Mouse (Mus musculus): ENCODE measurements around the gene Tmem167. TPM values are rescaled to one million over a fixed set of nuclear protein-coding genes. Genes with fewer than 3 reads are reported as not detected.
A peak's percentile ranks its signal among the peaks of the same experiment; 100 is the strongest.

The Tmem167 gene
- polyA plus RNA-seq, 1 experiment from 2014 or later, result 61.3 TPM

DNA sequence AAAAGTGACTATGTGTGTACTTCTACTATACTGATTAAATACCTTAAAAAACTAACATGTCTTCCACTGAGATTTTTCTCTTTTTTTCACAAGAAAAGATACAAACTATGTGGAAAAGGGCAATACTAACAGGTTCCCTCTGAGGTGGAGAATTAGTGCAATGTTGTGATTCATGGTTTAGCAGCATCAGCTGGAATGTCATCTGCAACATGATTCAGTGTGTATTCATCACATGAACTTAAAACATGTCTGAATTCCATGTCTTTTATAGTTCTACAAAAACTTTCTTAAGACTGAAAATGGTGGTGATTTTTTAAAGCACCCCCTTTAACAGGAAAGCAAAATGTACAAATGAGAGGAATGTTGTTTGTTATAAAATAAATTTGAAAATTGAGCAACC is 63.0 kb downstream of the Tmem167 start:
- no peaks in the 10 kb centered on the region for H3K9me3 ChIP-seq (replicated peaks)

GRCm38 (mm10) chr13:90152536-90153273 is 63.8 kb downstream of the Tmem167 start:
- peaks cover 8% of the 10 kb centered on the region for H3K4me1 ChIP-seq

More for the DNA sequence above, 63.0 kb downstream of the Tmem167 start:
- Histone ChIP-seq H3K27ac (replicated peaks) (no peak overlapping the region), H3K27me3 (ENCODE audit: low read depth, poor library complexity, severe bottlenecking) (no peaks in the 10 kb centered on the region), H3K4me1 (peaks cover 8% of the 10 kb centered on the region), H3K36me3 (no peaks in the 10 kb centered on the region), H3K4me3 (no peak overlapping the region)
- no peak for DNase-seq (ENCODE audit: low spot score)

GRCm38 (mm10) chr13:90164147-90164546 is 75.2 kb downstream of the Tmem167 start:
- H3K27ac ChIP-seq (replicated peaks), result no peak overlapping the region
- peaks cover 17% of the 10 kb centered on the region for H3K4me1 ChIP-seq
- no peaks in the 10 kb centered on the region for H3K9me3 ChIP-seq (replicated peaks)
- 88% methylated on average over 2 of the region's 2 CpGs for WGBS
- H3K36me3 ChIP-seq, result no peaks in the 10 kb centered on the region
- no peak for DNase-seq (ENCODE audit: low spot score)
- H3K4me3 ChIP-seq, result no peak overlapping the region
- H3K27me3 ChIP-seq (ENCODE audit: low read depth, poor library complexity, severe bottlenecking), result no peaks in the 10 kb centered on the region

More at GRCm38 (mm10) chr13:90152536-90153273, 63.8 kb downstream of the Tmem167 start:
- no peak for DNase-seq (ENCODE audit: low spot score)
- Histone ChIP-seq H3K27me3 (ENCODE audit: low read depth, poor library complexity, severe bottlenecking) (no peaks in the 10 kb centered on the region), H3K36me3 (no peaks in the 10 kb centered on the region), H3K4me3 (no peak overlapping the region), H3K9me3 (replicated peaks) (no peaks in the 10 kb centered on the region), H3K27ac (replicated peaks) (peak overlapping the region; percentile 52; the same call in 1 of the 2 replicates)
- WGBS, result 64% methylated on average over 7 of the region's 7 CpGs

GRCm38 (mm10) chr13:90167044-90167443 is 78.1 kb downstream of the Tmem167 start:
- no peak overlapping the region for H3K27ac ChIP-seq (replicated peaks)
- peaks cover 24% of the 10 kb centered on the region for H3K4me1 ChIP-seq
- H3K36me3 ChIP-seq, result no peaks in the 10 kb centered on the region
- no peak overlapping the region for H3K4me3 ChIP-seq
- H3K27me3 ChIP-seq (ENCODE audit: low read depth, poor library complexity, severe bottlenecking), result no peaks in the 10 kb centered on the region
- no peak for DNase-seq (ENCODE audit: low spot score)
- 67% methylated on average over 3 of the region's 3 CpGs for WGBS
- H3K9me3 ChIP-seq (replicated peaks), result no peaks in the 10 kb centered on the region

DNA sequence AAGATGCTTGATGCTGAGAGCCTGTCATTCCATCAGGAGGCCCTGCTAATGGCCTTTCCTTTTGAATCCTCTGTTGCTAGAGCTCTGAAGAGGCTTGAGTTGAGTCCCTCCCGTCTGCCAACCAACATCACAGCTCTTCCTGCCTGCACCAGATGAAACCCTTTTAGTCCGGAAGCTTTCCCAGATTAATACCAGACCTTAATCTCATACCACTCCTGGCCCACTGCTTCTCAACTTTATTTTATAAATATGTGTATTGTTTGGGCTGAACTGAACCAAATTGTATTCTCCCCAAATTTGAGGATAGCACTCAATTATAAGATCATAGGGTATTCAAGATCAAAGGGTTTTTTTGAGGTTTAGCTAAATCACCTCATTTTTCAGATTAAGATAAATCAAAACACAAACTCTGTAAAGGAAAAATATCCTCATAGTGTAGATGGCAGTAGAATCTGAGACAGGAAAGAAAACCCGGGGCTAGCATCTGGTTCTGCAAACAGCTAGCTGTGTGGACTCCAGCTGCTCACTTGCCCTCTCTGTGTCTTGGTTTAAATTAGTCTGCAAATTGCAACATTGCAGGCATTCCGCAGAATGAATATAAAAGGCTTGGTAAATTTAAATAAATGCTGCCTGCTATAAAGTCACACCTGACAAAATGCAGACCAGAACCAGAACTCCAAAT is 81.3 kb downstream of the Tmem167 start:
- H3K4me3 ChIP-seq, result no peak overlapping the region
- no peaks in the 10 kb centered on the region for H3K9me3 ChIP-seq (replicated peaks)
- H3K27ac ChIP-seq (replicated peaks), result no peak overlapping the region
- DNase-seq (ENCODE audit: low spot score), result no peak
- no peaks in the 10 kb centered on the region for H3K27me3 ChIP-seq (ENCODE audit: low read depth, poor library complexity, severe bottlenecking)
- H3K4me1 ChIP-seq, result peaks cover 18% of the 10 kb centered on the region
- WGBS, result 37% methylated on average over 4 of the region's 4 CpGs
- H3K36me3 ChIP-seq, result no peaks in the 10 kb centered on the region

DNA sequence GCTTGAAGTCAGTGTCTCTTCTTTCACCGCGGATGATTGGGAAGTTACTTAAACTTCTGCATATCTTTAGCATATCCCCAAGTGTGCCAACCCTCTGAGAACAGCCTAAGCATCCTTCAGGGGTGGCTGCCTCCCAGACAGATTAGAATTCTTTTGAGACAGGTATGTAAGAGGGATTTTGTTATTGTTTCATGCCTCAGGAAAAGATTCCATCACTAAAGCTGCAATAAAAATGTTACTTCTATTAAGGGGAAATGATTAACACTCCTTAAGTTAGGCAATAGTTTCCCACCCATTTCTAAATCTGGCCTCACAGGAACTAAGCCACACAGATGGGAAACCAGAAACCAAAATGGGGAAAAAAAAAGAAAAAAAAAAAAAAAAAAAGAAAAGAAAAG is 81.9 kb downstream of the Tmem167 start:
- Histone ChIP-seq H3K27ac (replicated peaks) (no peak overlapping the region), H3K4me3 (no peak overlapping the region), H3K4me1 (peaks cover 14% of the 10 kb centered on the region), H3K36me3 (no peaks in the 10 kb centered on the region), H3K27me3 (ENCODE audit: low read depth, poor library complexity, severe bottlenecking) (no peaks in the 10 kb centered on the region), H3K9me3 (replicated peaks) (no peaks in the 10 kb centered on the region)
- no peak for DNase-seq (ENCODE audit: low spot score)
- 14% methylated on average over 2 of the region's 2 CpGs for WGBS

DNA sequence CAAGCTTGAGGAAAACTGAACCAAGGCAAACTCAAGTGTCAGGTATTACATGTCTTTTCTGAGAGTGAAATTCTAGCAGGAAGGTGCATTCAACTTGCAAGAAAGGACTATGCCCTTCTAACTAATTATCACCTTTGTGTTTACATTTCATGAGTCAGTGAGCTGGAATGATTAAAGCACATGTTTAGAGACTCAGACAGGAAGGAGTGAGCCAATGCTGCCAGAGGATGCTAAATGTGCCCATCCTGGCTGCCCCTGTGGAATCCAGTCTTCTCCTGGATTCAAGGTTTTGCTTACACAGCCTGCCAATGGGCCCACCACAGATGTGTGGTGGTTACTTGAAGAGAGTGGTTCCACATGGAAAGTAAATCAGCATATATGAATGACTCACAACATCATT is 82.5 kb downstream of the Tmem167 start:
- H3K27me3 ChIP-seq (ENCODE audit: low read depth, poor library complexity, severe bottlenecking), result no peaks in the 10 kb centered on the region
- H3K36me3 ChIP-seq, result no peaks in the 10 kb centered on the region
- H3K4me1 ChIP-seq, result peaks cover 11% of the 10 kb centered on the region; the same call in 1 of the 2 replicates
- no peaks in the 10 kb centered on the region for H3K9me3 ChIP-seq (replicated peaks)
- DNase-seq (ENCODE audit: low spot score), result no peak
- no peak overlapping the region for H3K27ac ChIP-seq (replicated peaks)
- H3K4me3 ChIP-seq, result no peak overlapping the region

- WGBS, result 61% methylated on average over 2 of the region's 2 CpGs
- 0 out of 2 replicates have a peak, but pooled peaks cover 4% of the 10 kb centered on the region for H3K4me1 ChIP-seq
- DNase-seq (ENCODE audit: low spot score), result no peak
These were observed 86.7 kb downstream of the Tmem167 start for GRCm38 (mm10) chr13:90175662-90176061.

GRCm38 (mm10) chr13:90182262-90182661 is 93.3 kb downstream of the Tmem167 start:
- H3K4me3 ChIP-seq, result no peak overlapping the region
- peaks cover 12% of the 10 kb centered on the region; the same call in 1 of the 2 replicates for H3K4me1 ChIP-seq
- no peak overlapping the region for H3K27ac ChIP-seq (replicated peaks)
- H3K9me3 ChIP-seq (replicated peaks), result no peaks in the 10 kb centered on the region
- DNase-seq (ENCODE audit: low spot score), result no peak
- no peaks in the 10 kb centered on the region for H3K36me3 ChIP-seq
- H3K27me3 ChIP-seq (ENCODE audit: low read depth, poor library complexity, severe bottlenecking), result peaks cover 9% of the 10 kb centered on the region; the same call in 1 of the 2 replicates

More at GRCm38 (mm10) chr13:90175662-90176061, 86.7 kb downstream of the Tmem167 start:
- Histone ChIP-seq H3K4me3 (no peak overlapping the region), H3K27me3 (ENCODE audit: low read depth, poor library complexity, severe bottlenecking) (no peaks in the 10 kb centered on the region), H3K9me3 (replicated peaks) (no peaks in the 10 kb centered on the region), H3K36me3 (no peaks in the 10 kb centered on the region), H3K27ac (replicated peaks) (no peak overlapping the region)

DNA sequence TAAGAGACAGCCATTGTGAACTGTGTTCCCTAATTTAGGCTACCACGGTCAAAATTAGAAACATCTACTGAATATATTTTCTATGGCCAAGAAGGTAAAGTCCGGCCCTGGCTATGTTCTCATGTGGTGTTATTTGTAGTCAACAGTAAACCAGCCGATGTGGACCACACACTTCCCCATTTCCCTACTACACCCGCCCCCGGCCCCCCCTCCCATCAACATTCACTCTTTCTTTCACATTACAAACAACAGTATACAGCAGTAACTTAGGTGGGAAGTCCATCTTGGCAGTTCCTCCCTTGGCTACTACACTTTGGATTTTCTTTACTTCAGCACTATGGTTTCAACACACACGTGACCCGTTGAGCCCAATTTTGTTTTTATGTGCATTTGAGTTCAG is 94.6 kb downstream of the Tmem167 start:
- Histone ChIP-seq H3K9me3 (replicated peaks) (no peaks in the 10 kb centered on the region), H3K36me3 (no peaks in the 10 kb centered on the region), H3K27ac (replicated peaks) (no peak overlapping the region), H3K4me3 (no peak overlapping the region), H3K27me3 (ENCODE audit: low read depth, poor library complexity, severe bottlenecking) (peaks cover 9% of the 10 kb centered on the region; the same call in 1 of the 2 replicates), H3K4me1 (peaks cover 20% of the 10 kb centered on the region)
- no peak for DNase-seq (ENCODE audit: low spot score)
- WGBS, result 90% methylated on average over 7 of the region's 7 CpGs

- Histone ChIP-seq H3K4me3 (no peak overlapping the region), H3K36me3 (no peaks in the 10 kb centered on the region), H3K27me3 (ENCODE audit: low read depth, poor library complexity, severe bottlenecking) (peaks cover 17% of the 10 kb centered on the region; the same call in 1 of the 2 replicates), H3K9me3 (replicated peaks) (no peaks in the 10 kb centered on the region), H3K27ac (replicated peaks) (no peak overlapping the region), H3K4me1 (peaks cover 20% of the 10 kb centered on the region)
- WGBS, result 54% methylated on average over 2 of the region's 2 CpGs
- no peak for DNase-seq (ENCODE audit: low spot score)
These were observed 97.8 kb downstream of the Tmem167 start for GRCm38 (mm10) chr13:90186694-90187093.

- H3K36me3 ChIP-seq, result no peaks in the 10 kb centered on the region
- 65% methylated on average over 1 of the region's 1 CpGs for WGBS
- H3K27ac ChIP-seq (replicated peaks), result no peak overlapping the region
- no peak overlapping the region for H3K4me3 ChIP-seq
- no peaks in the 10 kb centered on the region for H3K9me3 ChIP-seq (replicated peaks)
- DNase-seq (ENCODE audit: low spot score), result no peak
- H3K4me1 ChIP-seq, result peaks cover 17% of the 10 kb centered on the region
- H3K27me3 ChIP-seq (ENCODE audit: low read depth, poor library complexity, severe bottlenecking), result peaks cover 17% of the 10 kb centered on the region; the same call in 1 of the 2 replicates
These were observed 99.1 kb downstream of the Tmem167 start for GRCm38 (mm10) chr13:90188021-90188420.

- H3K36me3 ChIP-seq, result no peaks in the 10 kb centered on the region
- H3K4me1 ChIP-seq, result peaks cover 11% of the 10 kb centered on the region
- 76% methylated on average over 6 of the region's 6 CpGs for WGBS
- H3K4me3 ChIP-seq, result no peak overlapping the region
- DNase-seq (ENCODE audit: low spot score), result no peak
- no peaks in the 10 kb centered on the region for H3K9me3 ChIP-seq (replicated peaks)
- H3K27ac ChIP-seq (replicated peaks), result no peak overlapping the region
- peaks cover 8% of the 10 kb centered on the region; the same call in 1 of the 2 replicates for H3K27me3 ChIP-seq (ENCODE audit: low read depth, poor library complexity, severe bottlenecking)
These were observed 102.9 kb downstream of the Tmem167 start for GRCm38 (mm10) chr13:90191794-90192193.
